Mouse (Mus musculus) heart, postnatal 0 days (tissue): ENCODE results near the gene Tdrkh. TPM values are rescaled to one million over a fixed set of nuclear protein-coding genes. Genes with fewer than 3 reads are reported as not detected.

Experiments used
- ATAC-seq: fragments of 200-750 bp; cut with Nextera tagmentation; 2 replicates; pipeline ENCODE4 v1.8.0; 2017; ENCODE audit warnings: low read depth, moderate number of reproducible peaks, moderate library complexity; ENCODE audit not compliant: insufficient read depth
- DNase-seq: peaks from one replicate; pipeline ENCODE4 v3.0.0-alpha.2; 2016; ENCODE audit warnings: low spot score
- H3K27ac ChIP-seq: fragments of 300-500 bp; sonication (generic); 2 replicates; pipeline ENCODE4 v1.5.1; 2014; ENCODE audit warnings: low read depth, mild to moderate bottlenecking
- H3K27me3 ChIP-seq: fragments of 300-500 bp; sonication (generic); 2 replicates; pipeline ENCODE4 v1.6.1; 2014; ENCODE audit warnings: low read length, mixed read lengths; ENCODE audit not compliant: control insufficient read depth, insufficient read depth
- H3K36me3 ChIP-seq: fragments of 300-500 bp; sonication (generic); replicated peaks from 2 replicates; pipeline ENCODE4 v1.6.1; 2014; ENCODE audit warnings: low read length, mixed read lengths; ENCODE audit not compliant: control insufficient read depth, insufficient read depth
- H3K4me1 ChIP-seq: fragments of 300-500 bp; sonication (generic); 2 replicates; pipeline ENCODE4 v1.6.1; 2014; ENCODE audit warnings: antibody characterized with exemption; ENCODE audit not compliant: control insufficient read depth, insufficient read depth
- H3K4me2 ChIP-seq: fragments of 300-500 bp; sonication (generic); 2 replicates; pipeline ENCODE4 v1.6.1; 2014; ENCODE audit warnings: low read depth, mild to moderate bottlenecking, low read length, moderate library complexity
- H3K4me3 ChIP-seq: fragments of 300-500 bp; sonication (generic); 2 replicates; pipeline ENCODE4 v1.5.1; 2014; ENCODE audit warnings: low read depth, low read length
- H3K9ac ChIP-seq: fragments of 300-500 bp; sonication (generic); replicated peaks from 2 replicates; pipeline ENCODE4 v1.6.1; 2014; ENCODE audit warnings: low read depth, low read length, mixed read lengths
- H3K9me3 ChIP-seq: fragments of 300-500 bp; sonication (generic); replicated peaks from 2 replicates; pipeline ENCODE4 v1.6.1; 2016; ENCODE audit warnings: low read length; ENCODE audit not compliant: control insufficient read depth
- CTCF ChIP-seq: IDR thresholded peaks from 2 replicates; pipeline ENCODE4 v1.5.1; 2016; ENCODE audit warnings: antibody characterized with exemption, control low read depth, low read depth
- EP300 ChIP-seq: IDR thresholded peaks from 2 replicates; pipeline ENCODE4 v1.6.1; 2016; ENCODE audit warnings: antibody characterized with exemption, low read depth
- WGBS: fragments of 180-500 bp; shearing (Covaris S2); extraction: QIAGEN DNeasy Blood & Tissue Kit; methylation state at CpG from one replicate; pipeline ENCODE4 v1.1.7; 2014; 5-methylcytosine and 5-hydroxymethylcytosine counted together
- polyA plus RNA-seq: library from polyadenylated mRNA; unstranded; fragments of >200 nt; fragmentation: Nextera tagmentation; extraction: Ambion mirVana; gene quantifications from 2 replicates; pipeline ENCODE4 v1.2.1, GENCODE M21; 2015
- total RNA-seq: library from RNA; depleted of rRNA; stranded (reverse); fragments of >200 nt; gene quantifications from 2 replicates; pipeline ENCODE4 v1.2.3, GENCODE M21; 2014; ENCODE audit warnings: low replicate concordance

The Tdrkh gene
- total and polyA plus RNA-seq, 2 experiments from 2014 or later = 0.34 to 7.7 TPM

DNA sequence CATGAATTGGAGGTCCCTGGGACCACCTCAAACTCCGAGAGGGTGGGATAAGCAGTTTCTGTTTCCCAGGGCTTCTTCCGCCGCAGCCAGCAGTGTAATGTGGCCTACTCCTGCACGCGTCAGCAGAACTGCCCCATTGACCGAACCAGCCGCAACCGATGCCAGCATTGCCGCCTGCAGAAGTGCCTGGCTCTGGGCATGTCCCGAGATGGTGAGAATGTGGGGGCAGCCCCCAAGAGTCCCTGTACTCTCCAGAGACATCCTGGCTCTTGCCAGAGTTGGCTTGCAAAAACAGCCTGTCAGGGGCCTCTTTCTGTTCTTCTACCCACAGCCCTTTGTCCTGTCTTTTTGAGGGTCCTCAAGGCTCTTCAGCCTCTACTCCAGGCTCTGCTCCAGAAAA, 25.7 kb upstream of the Tdrkh start:
- H3K4me1 ChIP-seq = no peaks in the 10 kb centered on the region
- no peak overlapping the region for H3K9ac ChIP-seq
- H3K36me3 ChIP-seq = no peaks in the 10 kb centered on the region
- WGBS = 89% methylated on average over 10 of the region's 10 CpGs
- no peak overlapping the region for H3K4me2 ChIP-seq
- H3K9me3 ChIP-seq = no peaks in the 10 kb centered on the region
- ATAC-seq (no peak), DNase-seq (no peak)
- H3K4me3 ChIP-seq = no peak overlapping the region
- no peaks in the 10 kb centered on the region for H3K27me3 ChIP-seq
- TF ChIP-seq CTCF (no peak), EP300 (no peak)
- peak overlapping the region; percentile 5; the same call in 1 of the 2 replicates for H3K27ac ChIP-seq

DNA sequence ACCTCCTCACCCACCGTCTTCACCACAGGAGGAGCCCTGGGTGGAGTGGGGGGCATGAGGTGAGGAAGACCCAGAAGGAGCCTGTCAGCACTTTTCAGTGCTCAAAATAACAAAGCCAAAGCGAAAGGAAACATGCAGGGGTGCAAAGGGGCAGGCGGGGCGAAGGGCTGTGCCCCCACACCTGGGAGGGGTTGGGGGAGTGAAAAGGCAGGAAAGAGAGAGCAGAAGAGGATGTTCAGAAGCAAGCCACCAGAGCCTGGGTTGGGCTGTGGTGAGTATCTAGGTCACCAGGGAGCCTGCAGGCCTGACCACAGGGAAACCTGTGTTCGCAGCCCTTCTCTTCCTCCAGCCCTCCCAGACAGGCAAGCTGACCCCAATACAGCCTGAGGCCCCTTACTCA, 25.0 kb upstream of the Tdrkh start:
- Histone ChIP-seq H3K36me3 (no peaks in the 10 kb centered on the region), H3K27me3 (no peaks in the 10 kb centered on the region), H3K9ac (no peak overlapping the region), H3K9me3 (no peaks in the 10 kb centered on the region), H3K27ac (peak overlapping the region; percentile 5; the same call in 1 of the 2 replicates), H3K4me2 (no peak overlapping the region), H3K4me1 (no peaks in the 10 kb centered on the region), H3K4me3 (no peak overlapping the region)
- DNase-seq (no peak), ATAC-seq (no peak)
- WGBS = 46% methylated on average over 5 of the region's 5 CpGs
- TF ChIP-seq CTCF (no peak), EP300 (no peak)

DNA sequence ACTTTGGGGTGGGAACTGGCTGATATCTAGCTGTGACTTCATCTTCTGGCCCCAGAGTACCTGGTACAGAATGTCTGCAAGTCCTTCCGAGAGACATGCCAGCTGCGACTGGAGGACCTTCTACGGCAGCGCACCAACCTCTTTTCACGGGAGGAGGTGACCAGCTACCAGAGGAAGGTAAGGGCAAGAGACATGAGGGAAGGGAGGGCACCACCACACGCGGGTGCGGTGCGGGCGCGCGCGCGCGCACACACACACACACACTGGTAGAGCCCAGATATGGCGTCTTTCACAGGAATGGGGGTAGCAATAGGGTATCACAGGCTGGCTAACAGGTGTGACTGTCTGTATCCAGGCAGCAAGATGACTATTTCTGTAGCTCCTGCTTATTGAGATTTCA, 23.7 kb upstream of the Tdrkh start:
- Histone ChIP-seq H3K4me2 (no peak overlapping the region), H3K4me1 (no peaks in the 10 kb centered on the region), H3K4me3 (no peak overlapping the region), H3K36me3 (no peaks in the 10 kb centered on the region), H3K9me3 (no peaks in the 10 kb centered on the region), H3K27ac (no peak overlapping the region), H3K27me3 (no peaks in the 10 kb centered on the region), H3K9ac (no peak overlapping the region)
- ATAC-seq (no peak), DNase-seq (no peak)
- TF ChIP-seq EP300 = no peak
- TF ChIP-seq CTCF = no peak
- 93% methylated on average over 16 of the region's 16 CpGs for WGBS

DNA sequence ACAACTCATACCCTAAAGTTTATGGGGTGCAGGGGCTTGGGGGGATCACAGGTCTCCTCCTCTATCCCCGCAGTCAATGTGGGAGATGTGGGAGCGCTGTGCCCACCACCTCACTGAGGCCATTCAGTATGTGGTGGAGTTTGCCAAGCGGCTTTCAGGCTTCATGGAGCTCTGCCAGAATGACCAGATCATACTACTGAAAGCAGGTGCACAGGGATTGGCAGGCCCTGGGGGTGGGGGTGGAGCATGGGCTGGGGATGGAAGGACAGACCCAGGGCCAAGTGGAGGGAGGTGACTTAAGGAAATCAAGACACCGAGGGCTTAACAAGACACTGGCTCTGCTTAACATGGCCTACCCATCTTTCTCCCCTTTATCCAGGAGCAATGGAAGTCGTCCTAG, 22.1 kb upstream of the Tdrkh start:
- Histone ChIP-seq H3K9ac (no peak overlapping the region), H3K9me3 (no peaks in the 10 kb centered on the region), H3K36me3 (no peaks in the 10 kb centered on the region), H3K4me2 (no peak overlapping the region), H3K27ac (no peak overlapping the region), H3K27me3 (no peaks in the 10 kb centered on the region), H3K4me1 (no peaks in the 10 kb centered on the region), H3K4me3 (no peak overlapping the region)
- 81% methylated on average over 5 of the region's 5 CpGs for WGBS
- TF ChIP-seq CTCF (no peak), EP300 (no peak)
- no peak for DNase-seq
- ATAC-seq = no peak

- no peak overlapping the region for H3K27ac ChIP-seq
- H3K9ac ChIP-seq = no peak overlapping the region
- DNase-seq (no peak), ATAC-seq (no peak)
- 0 out of 2 replicates have a peak, but pooled peaks cover 4% of the 10 kb centered on the region for H3K27me3 ChIP-seq
- no peaks in the 10 kb centered on the region for H3K9me3 ChIP-seq
- TF ChIP-seq EP300 (no peak), CTCF (no peak)
- no peaks in the 10 kb centered on the region for H3K36me3 ChIP-seq
- H3K4me2 ChIP-seq = no peak overlapping the region
- H3K4me1 ChIP-seq = no peaks in the 10 kb centered on the region
- 74% methylated on average over 2 of the region's 2 CpGs for WGBS
- H3K4me3 ChIP-seq = no peak overlapping the region
Observed at GRCm38 (mm10) chr3:94392128-94392527, 20.9 kb upstream of the Tdrkh start.

GRCm38 (mm10) chr3:94393049-94393448, 20.0 kb upstream of the Tdrkh start:
- no peak overlapping the region for H3K4me2 ChIP-seq
- TF ChIP-seq EP300 = no peak
- TF ChIP-seq CTCF = no peak
- WGBS = 66% methylated on average over 4 of the region's 4 CpGs

More at GRCm38 (mm10) chr3:94393049-94393448, 20.0 kb upstream of the Tdrkh start:
- no peak overlapping the region for H3K4me3 ChIP-seq
- no peak for DNase-seq
- H3K27ac ChIP-seq = no peak overlapping the region
- H3K9me3 ChIP-seq = no peaks in the 10 kb centered on the region
- H3K36me3 ChIP-seq = no peaks in the 10 kb centered on the region
- no peak for ATAC-seq
- no peak overlapping the region for H3K9ac ChIP-seq
- 0 out of 2 replicates have a peak, but pooled peaks cover 11% of the 10 kb centered on the region for H3K27me3 ChIP-seq
- no peaks in the 10 kb centered on the region for H3K4me1 ChIP-seq
